ENCODE assay signal across 1 mouse cellular context in the genomic region with DNA sequence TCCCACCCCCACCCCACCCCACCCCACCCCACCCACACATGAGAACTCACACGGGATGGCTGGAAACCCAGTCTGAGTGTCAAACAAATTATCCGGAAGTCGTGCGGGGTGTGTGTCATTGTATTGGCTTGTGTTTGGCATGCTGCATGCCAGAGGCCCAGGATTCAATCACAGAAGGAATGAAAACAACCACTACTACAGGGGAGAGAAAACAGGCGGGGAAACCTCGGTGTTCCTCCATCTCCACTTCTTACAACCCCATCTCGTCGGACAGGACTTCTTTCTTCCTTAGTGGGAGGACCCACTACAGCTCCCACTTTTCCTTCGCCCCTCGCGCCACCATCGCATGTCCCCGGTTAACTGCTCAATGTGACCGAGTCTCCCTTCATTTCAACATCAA.
TF ChIP-seq lines count a peak whose summit lies in the region.

No protein-coding gene starts in this region.

TF ChIP-seq in CH12.LX, 34 proteins besides CTCF, POLR2A, EP300 and RAD21:
- TF ChIP-seq BHLHE40 (IDR thresholded peaks at IDR 0.05; ENCODE audit: low read depth, low read length) (peak; percentile 24; the same call in 1 of the 2 replicates), IRF4 (IDR thresholded peaks at IDR 0.05; ENCODE audit: low read depth, low read length) (no peak; the same call in 1 of the 2 replicates), MYC (IDR thresholded peaks at IDR 0.05; ENCODE audit: low read depth, low read length) (0 out of 2 replicates have a peak, but pooled peaks have one; percentile 15), UBTF (IDR thresholded peaks at IDR 0.05; ENCODE audit: low read depth, low read length) (no peak), USF2 (conservative IDR thresholded peaks at IDR 0.05; ENCODE audit: low read depth, low read length) (no peak), MEF2A (IDR thresholded peaks at IDR 0.05; ENCODE audit: borderline replicate concordance, low read depth, low read length) (no peak), HCFC1 (IDR thresholded peaks at IDR 0.05; ENCODE audit: low read depth, low read length) (no peak), POLR2AphosphoS2 (IDR thresholded peaks at IDR 0.05; ENCODE audit: low read depth, low read length) (no peak)
TF ChIP-seq in CH12.LX: peak in this region for 2.
